Mouse (Mus musculus) heart, embryonic 12.5 days (tissue): ENCODE data around the gene Svep1. TPM values are rescaled to one million over a fixed set of nuclear protein-coding genes. Genes with fewer than 3 reads are reported as not detected.

Experiments
- ATAC-seq: fragments of 200-750 bp; cut with Nextera tagmentation; 2 replicates; pipeline ENCODE4 v1.8.0; 2017; ENCODE audit warnings: moderate TSS enrichment, moderate library complexity; ENCODE audit not compliant: insufficient number of reproducible peaks, low FRiP score
- H3K27ac ChIP-seq: fragments of 300-500 bp; sonication (generic); 2 replicates; pipeline ENCODE4 v1.5.1; 2016; ENCODE audit warnings: mild to moderate bottlenecking, moderate library complexity; ENCODE audit not compliant: poor library complexity, severe bottlenecking
- H3K27me3 ChIP-seq: fragments of 300-500 bp; sonication (generic); replicated peaks from 2 replicates; pipeline ENCODE4 v1.6.1; 2016; ENCODE audit warnings: mild to moderate bottlenecking, moderate library complexity
- H3K36me3 ChIP-seq: fragments of 300-500 bp; sonication (generic); 2 replicates; pipeline ENCODE4 v1.6.1; 2016; ENCODE audit warnings: mild to moderate bottlenecking, moderate library complexity
- H3K4me1 ChIP-seq: fragments of 300-500 bp; sonication (generic); replicated peaks from 2 replicates; pipeline ENCODE4 v1.6.1; 2016; ENCODE audit warnings: mild to moderate bottlenecking
- H3K4me2 ChIP-seq: fragments of 300-500 bp; sonication (generic); 2 replicates; pipeline ENCODE4 v1.6.1; 2016; ENCODE audit warnings: mild to moderate bottlenecking, moderate library complexity
- H3K4me3 ChIP-seq: fragments of 300-500 bp; sonication (generic); 2 replicates; pipeline ENCODE4 v1.5.1; 2016; ENCODE audit warnings: mild to moderate bottlenecking
- H3K9ac ChIP-seq: fragments of 300-500 bp; sonication (generic); 2 replicates; pipeline ENCODE4 v1.6.1; 2016; ENCODE audit warnings: mild to moderate bottlenecking, moderate library complexity
- H3K9me3 ChIP-seq: fragments of 300-500 bp; sonication (generic); replicated peaks from 2 replicates; pipeline ENCODE4 v1.6.1; 2016; ENCODE audit warnings: mild to moderate bottlenecking, moderate library complexity
- WGBS: fragments of 180-500 bp; shearing (Covaris S2); methylation state at CpG from one replicate; pipeline ENCODE4 v1.1.7; 2016; 5-methylcytosine and 5-hydroxymethylcytosine counted together
- polyA plus RNA-seq: library from polyadenylated mRNA; unstranded; fragments of >200 nt; fragmentation: Nextera tagmentation; extraction: Ambion mirVana; gene quantifications from 2 replicates; pipeline ENCODE4 v1.2.1, GENCODE M21; 2016

Gene Svep1
- polyA plus RNA-seq, 1 experiment from 2014 or later: 2.3 TPM

DNA sequence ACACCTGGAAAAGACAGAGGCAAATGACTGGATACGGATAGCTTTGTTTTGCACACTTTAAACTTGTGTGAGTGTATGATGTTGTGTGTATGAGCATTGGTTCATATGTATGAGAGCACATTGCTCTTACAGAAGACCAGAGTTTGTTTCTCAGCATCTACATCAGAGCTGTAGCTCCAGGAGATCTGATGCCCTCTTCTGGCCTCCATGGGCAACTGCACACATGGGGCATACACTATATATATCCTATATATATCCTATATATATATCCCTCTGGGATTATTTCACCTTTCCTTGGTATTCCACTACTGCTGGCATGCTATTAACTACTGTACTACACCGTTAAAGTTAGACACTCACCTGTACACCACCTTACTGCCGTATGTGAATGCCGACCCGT lies 122.5 kb downstream of the Svep1 start:
- Histone ChIP-seq H3K27ac (no peak overlapping the region), H3K9ac (no peak overlapping the region), H3K4me2 (no peak overlapping the region), H3K9me3 (no peaks in the 10 kb centered on the region), H3K36me3 (no peaks in the 10 kb centered on the region), H3K4me3 (no peak overlapping the region), H3K27me3 (no peaks in the 10 kb centered on the region), H3K4me1 (no peaks in the 10 kb centered on the region)
- 89% methylated on average over 5 of the region's 5 CpGs for WGBS
- ATAC-seq: no peak

- Histone ChIP-seq H3K27me3 (no peaks in the 10 kb centered on the region), H3K36me3 (no peaks in the 10 kb centered on the region), H3K27ac (no peak overlapping the region), H3K9ac (no peak overlapping the region), H3K9me3 (no peaks in the 10 kb centered on the region), H3K4me2 (no peak overlapping the region), H3K4me3 (no peak overlapping the region), H3K4me1 (no peaks in the 10 kb centered on the region)
- no peak for ATAC-seq
- 10% methylated on average over 5 of the region's 5 CpGs for WGBS
Measured at GRCm38 (mm10) chr4:58082588-58082987, 124.1 kb downstream of the Svep1 start.

DNA sequence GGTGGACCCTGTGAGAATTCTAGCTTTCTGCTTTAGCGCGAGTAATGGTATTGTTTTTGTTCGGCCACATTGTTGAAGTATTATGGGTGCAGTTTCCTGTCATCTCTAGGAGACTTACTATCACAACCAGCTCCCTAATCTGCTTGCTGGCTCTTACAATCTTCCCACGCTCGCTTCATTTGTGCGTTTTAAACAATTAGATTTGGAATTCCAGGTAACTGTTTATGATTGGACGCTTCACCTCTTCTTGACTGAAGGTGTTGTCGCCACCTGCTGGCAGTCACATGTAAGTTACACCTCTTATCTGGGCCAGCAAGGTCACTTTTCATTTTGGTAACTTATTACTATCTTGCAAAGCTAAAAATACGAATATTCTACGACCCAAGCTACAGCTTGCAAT lies 127.0 kb downstream of the Svep1 start:
- Histone ChIP-seq H3K9ac (no peak overlapping the region), H3K4me2 (no peak overlapping the region), H3K27ac (no peak overlapping the region), H3K36me3 (no peaks in the 10 kb centered on the region), H3K4me1 (no peaks in the 10 kb centered on the region), H3K9me3 (no peaks in the 10 kb centered on the region), H3K27me3 (no peaks in the 10 kb centered on the region), H3K4me3 (no peak overlapping the region)
- no peak for ATAC-seq
- WGBS: 31% methylated on average over 10 of the region's 10 CpGs

- Histone ChIP-seq H3K4me2 (no peak overlapping the region), H3K27ac (no peak overlapping the region), H3K9me3 (no peaks in the 10 kb centered on the region), H3K9ac (no peak overlapping the region), H3K36me3 (no peaks in the 10 kb centered on the region), H3K4me1 (no peaks in the 10 kb centered on the region), H3K4me3 (no peak overlapping the region), H3K27me3 (no peaks in the 10 kb centered on the region)
- 53% methylated on average over 6 of the region's 6 CpGs for WGBS
- ATAC-seq: no peak
Measured at GRCm38 (mm10) chr4:58077950-58078349, 128.7 kb downstream of the Svep1 start.

GRCm38 (mm10) chr4:58077536-58077935 lies 129.1 kb downstream of the Svep1 start:
- Histone ChIP-seq H3K4me1 (no peaks in the 10 kb centered on the region), H3K4me2 (no peak overlapping the region), H3K27me3 (no peaks in the 10 kb centered on the region), H3K27ac (no peak overlapping the region), H3K9ac (no peak overlapping the region), H3K9me3 (no peaks in the 10 kb centered on the region), H3K36me3 (no peaks in the 10 kb centered on the region), H3K4me3 (no peak overlapping the region)
- no peak for ATAC-seq
- 83% methylated on average over 4 of the region's 4 CpGs for WGBS

- Histone ChIP-seq H3K27ac (no peak overlapping the region), H3K9ac (no peak overlapping the region), H3K4me3 (no peak overlapping the region), H3K9me3 (peaks cover 12% of the 10 kb centered on the region; the same call in 1 of the 2 replicates), H3K27me3 (no peaks in the 10 kb centered on the region), H3K36me3 (0 out of 2 replicates have a peak, but pooled peaks cover 4% of the 10 kb centered on the region), H3K4me1 (no peaks in the 10 kb centered on the region), H3K4me2 (no peak overlapping the region)
- no peak for ATAC-seq
- WGBS: 80% methylated on average over 12 of the region's 12 CpGs
Measured at GRCm38 (mm10) chr4:58072888-58073287, 133.8 kb downstream of the Svep1 start.

- ATAC-seq: no peak
- H3K36me3 ChIP-seq: 0 out of 2 replicates have a peak, but pooled peaks cover 4% of the 10 kb centered on the region
- WGBS: 80% methylated on average over 5 of the region's 5 CpGs
- H3K4me2 ChIP-seq: no peak overlapping the region
- H3K27me3 ChIP-seq: no peaks in the 10 kb centered on the region
- H3K9ac ChIP-seq: no peak overlapping the region
- no peak overlapping the region for H3K27ac ChIP-seq
- peaks cover 12% of the 10 kb centered on the region; the same call in 1 of the 2 replicates for H3K9me3 ChIP-seq
- H3K4me3 ChIP-seq: no peak overlapping the region
- H3K4me1 ChIP-seq: no peaks in the 10 kb centered on the region
Measured at GRCm38 (mm10) chr4:58068886-58069285, 137.8 kb downstream of the Svep1 start.

- H3K9ac ChIP-seq: no peak overlapping the region
- no peak for ATAC-seq
- H3K9me3 ChIP-seq: peaks cover 2% of the 10 kb centered on the region; the same call in 1 of the 2 replicates
- no peak overlapping the region for H3K27ac ChIP-seq
- no peaks in the 10 kb centered on the region for H3K4me1 ChIP-seq
- no peak overlapping the region for H3K4me2 ChIP-seq
- no peaks in the 10 kb centered on the region for H3K27me3 ChIP-seq
- H3K4me3 ChIP-seq: no peak overlapping the region
- no peaks in the 10 kb centered on the region for H3K36me3 ChIP-seq
- WGBS: 55% methylated on average over 2 of the region's 2 CpGs
Measured at GRCm38 (mm10) chr4:58064721-58065120, 141.9 kb downstream of the Svep1 start.

DNA sequence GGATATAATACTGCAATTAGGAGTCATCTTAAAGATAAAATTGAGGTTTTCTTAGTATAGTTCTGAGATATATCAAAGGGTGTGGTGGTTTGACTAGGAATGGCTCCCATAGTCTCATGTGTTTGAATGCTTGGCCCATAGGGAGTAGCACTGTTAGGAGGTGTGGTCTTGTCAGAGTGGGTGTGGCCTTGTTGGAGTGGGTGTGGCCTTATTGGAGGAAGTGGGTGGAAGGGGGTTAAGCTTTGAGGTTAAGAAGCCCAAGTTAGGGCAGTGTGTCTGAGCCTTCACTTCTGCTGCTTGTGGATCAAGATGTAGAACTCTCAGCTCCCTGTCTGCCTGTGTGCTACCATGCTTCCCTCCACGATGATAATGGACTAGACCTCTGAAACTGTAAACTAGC lies 143.7 kb downstream of the Svep1 start:
- Histone ChIP-seq H3K4me3 (no peak overlapping the region), H3K36me3 (no peaks in the 10 kb centered on the region), H3K4me1 (no peaks in the 10 kb centered on the region), H3K9me3 (no peaks in the 10 kb centered on the region; the same call in 1 of the 2 replicates), H3K27me3 (no peaks in the 10 kb centered on the region), H3K27ac (no peak overlapping the region), H3K4me2 (no peak overlapping the region), H3K9ac (no peak overlapping the region)
- 86% methylated on average over 1 of the region's 1 CpGs for WGBS
- ATAC-seq: no peak

GRCm38 (mm10) chr4:58055653-58056052 lies 151.0 kb downstream of the Svep1 start:
- no peak overlapping the region for H3K4me3 ChIP-seq
- H3K9me3 ChIP-seq: no peaks in the 10 kb centered on the region
- no peak overlapping the region for H3K9ac ChIP-seq

DNA sequence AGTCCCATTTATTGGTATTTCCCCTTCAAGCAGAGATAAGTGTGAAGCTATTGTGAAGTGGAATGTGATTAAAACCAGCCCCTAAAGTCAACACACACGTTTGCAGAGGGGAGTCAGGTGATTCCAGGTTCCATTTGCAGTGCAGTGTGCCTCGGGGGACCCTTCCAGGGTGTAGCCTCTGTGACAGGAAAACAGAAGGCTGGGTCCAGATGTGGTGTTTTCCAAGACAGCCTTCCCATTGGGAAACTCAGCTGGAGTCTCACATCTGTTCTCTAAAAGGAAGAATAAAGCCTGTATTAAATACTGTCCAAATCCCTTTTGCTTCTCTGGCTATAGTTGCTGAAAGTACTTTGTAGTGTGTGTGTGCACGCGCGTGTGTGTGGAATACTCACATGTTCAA lies 152.2 kb downstream of the Svep1 start:
- Histone ChIP-seq H3K9me3 (no peaks in the 10 kb centered on the region), H3K4me3 (no peak overlapping the region), H3K9ac (no peak overlapping the region), H3K27ac (no peak overlapping the region), H3K27me3 (no peaks in the 10 kb centered on the region), H3K4me1 (no peaks in the 10 kb centered on the region), H3K36me3 (no peaks in the 10 kb centered on the region), H3K4me2 (no peak overlapping the region)
- no peak for ATAC-seq
- 74% methylated on average over 5 of the region's 5 CpGs for WGBS

More at GRCm38 (mm10) chr4:58055653-58056052, 151.0 kb downstream of the Svep1 start:
- no peaks in the 10 kb centered on the region for H3K4me1 ChIP-seq
- no peaks in the 10 kb centered on the region for H3K36me3 ChIP-seq
- H3K27ac ChIP-seq: no peak overlapping the region
- no peaks in the 10 kb centered on the region for H3K27me3 ChIP-seq
- no peak for ATAC-seq
- no peak overlapping the region for H3K4me2 ChIP-seq

DNA sequence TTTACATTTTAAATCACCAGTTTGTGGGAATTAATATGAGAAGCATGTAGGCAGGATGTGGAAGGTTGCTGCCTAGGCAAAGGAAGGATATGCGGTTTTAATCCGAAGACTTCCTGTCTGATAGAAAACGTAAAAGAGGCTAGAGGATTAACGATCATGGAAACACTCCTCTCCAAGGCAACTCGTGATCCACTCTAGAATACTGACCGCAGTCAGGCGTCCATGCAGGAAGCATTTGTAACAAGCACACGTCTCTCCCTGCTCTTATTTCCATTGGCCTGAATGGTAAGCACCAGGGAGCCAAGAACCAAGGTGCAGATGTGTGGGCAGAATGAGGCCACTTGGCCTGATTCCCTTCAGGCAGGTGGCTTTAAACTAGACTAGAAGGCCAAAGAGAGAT lies 155.9 kb downstream of the Svep1 start:
- Histone ChIP-seq H3K36me3 (no peaks in the 10 kb centered on the region), H3K4me3 (no peak overlapping the region), H3K4me2 (no peak overlapping the region), H3K4me1 (no peaks in the 10 kb centered on the region), H3K27ac (no peak overlapping the region), H3K9me3 (no peaks in the 10 kb centered on the region), H3K27me3 (no peaks in the 10 kb centered on the region), H3K9ac (no peak overlapping the region)
- WGBS: 60% methylated on average over 8 of the region's 8 CpGs
- no peak for ATAC-seq
